Mouse (Mus musculus): ENCODE measurements at regions not wholly inside any gene's neighbourhood (a gene's known extent, or its start where the extent isn't known, plus 50 kb on each side); places are given as distances from the start of the nearest gene placed in this dataset.

GRCm38 (mm10) chr13:52078561-52078960, 232.1 kb downstream of the Gadd45g start:
- WGBS = 74% methylated on average over 6 of the region's 6 CpGs
- Histone ChIP-seq H3K36me3 (ENCODE audit: control insufficient read depth, insufficient read depth, low read length) (no peaks in the 10 kb centered on the region), H3K27ac (replicated peaks; ENCODE audit: insufficient read depth, low read depth, low read length) (no peak overlapping the region), H3K4me1 (ENCODE audit: control insufficient read depth, insufficient read depth, low read length) (peaks cover 3% of the 10 kb centered on the region; the same call in 1 of the 2 replicates), H3K27me3 (ENCODE audit: control insufficient read depth, insufficient read depth, low read length) (no peaks in the 10 kb centered on the region), H3K9ac (ENCODE audit: low read depth, low read length) (no peak overlapping the region), H3K4me3 (ENCODE audit: insufficient read depth, low read depth, low read length) (no peak overlapping the region), H3K79me2 (ENCODE audit: control insufficient read depth, insufficient read depth, low read length) (no peaks in the 10 kb centered on the region)
- DNase-seq (ENCODE audit: extremely low read depth, low read depth, low spot score) = no peak
- TF ChIP-seq CTCF (IDR thresholded peaks at IDR 0.05; ENCODE audit: low read depth, low read length) (no peak), POLR2A (IDR thresholded peaks at IDR 0.05; ENCODE audit: extremely low read depth, insufficient read depth, low read length) (no peak)

GRCm38 (mm10) chr13:52079678-52080246, 233.3 kb downstream of the Gadd45g start:
- Histone ChIP-seq H3K79me2 (ENCODE audit: control insufficient read depth, insufficient read depth, low read length) (no peaks in the 10 kb centered on the region), H3K9ac (ENCODE audit: low read depth, low read length) (no peak overlapping the region), H3K27ac (replicated peaks; ENCODE audit: insufficient read depth, low read depth, low read length) (no peak overlapping the region), H3K36me3 (ENCODE audit: control insufficient read depth, insufficient read depth, low read length) (no peaks in the 10 kb centered on the region), H3K4me3 (ENCODE audit: insufficient read depth, low read depth, low read length) (no peak overlapping the region), H3K4me1 (ENCODE audit: control insufficient read depth, insufficient read depth, low read length) (no peaks in the 10 kb centered on the region), H3K27me3 (ENCODE audit: control insufficient read depth, insufficient read depth, low read length) (no peaks in the 10 kb centered on the region)
- DNase-seq (ENCODE audit: extremely low read depth, low read depth, low spot score) = no peak
- WGBS = 61% methylated on average over 14 of the region's 14 CpGs
- no peak for TF ChIP-seq POLR2A (IDR thresholded peaks at IDR 0.05; ENCODE audit: extremely low read depth, insufficient read depth, low read length)
- no peak for TF ChIP-seq CTCF (IDR thresholded peaks at IDR 0.05; ENCODE audit: low read depth, low read length)

GRCm38 (mm10) chr13:52083601-52084455, 237.3 kb downstream of the Gadd45g start:
- H3K36me3 ChIP-seq (ENCODE audit: control insufficient read depth, insufficient read depth, low read length) = no peaks in the 10 kb centered on the region
- TF ChIP-seq CTCF (IDR thresholded peaks at IDR 0.05; ENCODE audit: low read depth, low read length) = no peak
- TF ChIP-seq POLR2A (IDR thresholded peaks at IDR 0.05; ENCODE audit: extremely low read depth, insufficient read depth, low read length) = no peak
- no peak overlapping the region for H3K9ac ChIP-seq (ENCODE audit: low read depth, low read length)
- H3K79me2 ChIP-seq (ENCODE audit: control insufficient read depth, insufficient read depth, low read length) = no peaks in the 10 kb centered on the region
- H3K27ac ChIP-seq (replicated peaks; ENCODE audit: insufficient read depth, low read depth, low read length) = no peak overlapping the region
- no peak overlapping the region for H3K4me3 ChIP-seq (ENCODE audit: insufficient read depth, low read depth, low read length)
- no peaks in the 10 kb centered on the region for H3K4me1 ChIP-seq (ENCODE audit: control insufficient read depth, insufficient read depth, low read length)
- DNase-seq (ENCODE audit: extremely low read depth, low read depth, low spot score) = no peak
- H3K27me3 ChIP-seq (ENCODE audit: control insufficient read depth, insufficient read depth, low read length) = no peaks in the 10 kb centered on the region
- WGBS = 91% methylated on average over 9 of the region's 9 CpGs

- H3K79me2 ChIP-seq (ENCODE audit: control insufficient read depth, insufficient read depth, low read length) = no peaks in the 10 kb centered on the region
- TF ChIP-seq CTCF (IDR thresholded peaks at IDR 0.05; ENCODE audit: low read depth, low read length) (no peak), POLR2A (IDR thresholded peaks at IDR 0.05; ENCODE audit: extremely low read depth, insufficient read depth, low read length) (no peak)
- WGBS = 62% methylated on average over 3 of the region's 3 CpGs
- H3K9ac ChIP-seq (ENCODE audit: low read depth, low read length) = no peak overlapping the region
- no peak overlapping the region for H3K4me3 ChIP-seq (ENCODE audit: insufficient read depth, low read depth, low read length)
- no peak for DNase-seq (ENCODE audit: extremely low read depth, low read depth, low spot score)
- no peaks in the 10 kb centered on the region for H3K36me3 ChIP-seq (ENCODE audit: control insufficient read depth, insufficient read depth, low read length)
- H3K27me3 ChIP-seq (ENCODE audit: control insufficient read depth, insufficient read depth, low read length) = no peaks in the 10 kb centered on the region
- H3K4me1 ChIP-seq (ENCODE audit: control insufficient read depth, insufficient read depth, low read length) = no peaks in the 10 kb centered on the region
- no peak overlapping the region for H3K27ac ChIP-seq (replicated peaks; ENCODE audit: insufficient read depth, low read depth, low read length)
These were observed 238.6 kb downstream of the Gadd45g start for GRCm38 (mm10) chr13:52085110-52085509.

GRCm38 (mm10) chr13:52088319-52088718, 241.8 kb downstream of the Gadd45g start:
- no peaks in the 10 kb centered on the region for H3K79me2 ChIP-seq (ENCODE audit: control insufficient read depth, insufficient read depth, low read length)
- H3K27ac ChIP-seq (replicated peaks; ENCODE audit: insufficient read depth, low read depth, low read length) = no peak overlapping the region
- TF ChIP-seq POLR2A (IDR thresholded peaks at IDR 0.05; ENCODE audit: extremely low read depth, insufficient read depth, low read length) (no peak), CTCF (IDR thresholded peaks at IDR 0.05; ENCODE audit: low read depth, low read length) (no peak)
- no peak for DNase-seq (ENCODE audit: extremely low read depth, low read depth, low spot score)
- no peaks in the 10 kb centered on the region for H3K36me3 ChIP-seq (ENCODE audit: control insufficient read depth, insufficient read depth, low read length)
- WGBS = 66% methylated on average over 8 of the region's 8 CpGs
- no peaks in the 10 kb centered on the region for H3K27me3 ChIP-seq (ENCODE audit: control insufficient read depth, insufficient read depth, low read length)
- no peaks in the 10 kb centered on the region for H3K4me1 ChIP-seq (ENCODE audit: control insufficient read depth, insufficient read depth, low read length)
- no peak overlapping the region for H3K9ac ChIP-seq (ENCODE audit: low read depth, low read length)
- no peak overlapping the region for H3K4me3 ChIP-seq (ENCODE audit: insufficient read depth, low read depth, low read length)

- WGBS = 77% methylated on average over 4 of the region's 4 CpGs
- TF ChIP-seq CTCF (IDR thresholded peaks at IDR 0.05; ENCODE audit: low read depth, low read length) (no peak), POLR2A (IDR thresholded peaks at IDR 0.05; ENCODE audit: extremely low read depth, insufficient read depth, low read length) (no peak)
- H3K36me3 ChIP-seq (ENCODE audit: control insufficient read depth, insufficient read depth, low read length) = no peaks in the 10 kb centered on the region
- H3K9ac ChIP-seq (ENCODE audit: low read depth, low read length) = no peak overlapping the region
- H3K27ac ChIP-seq (replicated peaks; ENCODE audit: insufficient read depth, low read depth, low read length) = no peak overlapping the region
- H3K4me1 ChIP-seq (ENCODE audit: control insufficient read depth, insufficient read depth, low read length) = no peaks in the 10 kb centered on the region
- no peak for DNase-seq (ENCODE audit: extremely low read depth, low read depth, low spot score)
- no peak overlapping the region for H3K4me3 ChIP-seq (ENCODE audit: insufficient read depth, low read depth, low read length)
- no peaks in the 10 kb centered on the region for H3K27me3 ChIP-seq (ENCODE audit: control insufficient read depth, insufficient read depth, low read length)
- H3K79me2 ChIP-seq (ENCODE audit: control insufficient read depth, insufficient read depth, low read length) = no peaks in the 10 kb centered on the region
These were observed 243.9 kb downstream of the Gadd45g start for GRCm38 (mm10) chr13:52090365-52090764.

All from liver, adult 2 months (tissue).